ENCODE assay signal across 8 mouse cellular contexts in the genomic region with DNA sequence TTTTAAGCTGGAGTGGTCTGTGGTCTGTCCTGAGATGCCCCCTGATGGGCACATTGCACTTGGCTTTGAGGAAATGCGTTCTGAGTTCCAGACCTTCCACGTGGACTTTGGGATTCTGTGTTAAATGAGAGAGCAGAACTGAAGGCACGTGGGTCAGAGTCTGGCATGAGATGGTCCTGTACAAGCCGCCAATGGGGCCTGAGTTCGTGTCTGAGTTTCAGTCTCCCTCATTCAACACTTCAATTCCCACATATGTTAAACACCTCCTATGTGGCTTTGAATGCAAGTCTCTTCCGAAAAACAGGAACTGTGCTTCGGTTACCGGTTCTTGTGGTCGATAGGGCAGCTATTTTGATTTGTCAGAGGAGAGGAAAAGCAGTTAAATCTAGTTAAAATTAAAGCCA. TPM values are rescaled to one million over a fixed set of nuclear protein-coding genes. Genes with fewer than 3 reads are reported as not detected.
A peak's percentile ranks its signal among the peaks of the same experiment; 100 is the strongest.
DNase-seq lines count a peak whose midpoint lies in the region; ATAC-seq lines count a peak whose summit lies in the region.

No protein-coding gene starts in this region.

- no peak overlapping the region for H3K4me3 ChIP-seq in heart, embryonic 10.5 days
- no peak overlapping the region for H3K4me3 ChIP-seq in heart, embryonic 11.5 days (ENCODE audit: low read depth, low read length)
- no peak overlapping the region for H3K4me3 ChIP-seq in limb, embryonic 12.5 days (replicated peaks)

- ATAC-seq in heart, embryonic 11.5 days (replicated peaks; ENCODE audit: insufficient number of reproducible peaks, low FRiP score, low TSS enrichment): no peak
- ATAC-seq in limb, embryonic 12.5 days (ENCODE audit: insufficient number of reproducible peaks, insufficient read depth, low FRiP score, low TSS enrichment, low read depth): no peak

- peaks cover 80% of the 10 kb centered on the region for H3K4me1 ChIP-seq in heart, embryonic 10.5 days
- peaks cover 58% of the 10 kb centered on the region for H3K4me1 ChIP-seq in heart, embryonic 11.5 days (ENCODE audit: control insufficient read depth, insufficient read depth, low read length)
- peaks cover 55% of the 10 kb centered on the region for H3K4me1 ChIP-seq in limb, embryonic 12.5 days (replicated peaks)

- H3K27ac ChIP-seq in heart, embryonic 10.5 days: peak overlapping the region; percentile 42
- H3K27ac ChIP-seq in heart, embryonic 11.5 days (ENCODE audit: low read depth, low read length): no peak overlapping the region
- peak overlapping the region; percentile 31; the same call in 1 of the 2 replicates for H3K27ac ChIP-seq in limb, embryonic 12.5 days

- H3K36me3 ChIP-seq in heart, embryonic 10.5 days: 0 out of 2 replicates have a peak, but pooled peaks cover 3% of the 10 kb centered on the region
- H3K36me3 ChIP-seq in heart, embryonic 11.5 days (ENCODE audit: control insufficient read depth, insufficient read depth, low read length): no peaks in the 10 kb centered on the region
- H3K36me3 ChIP-seq in limb, embryonic 12.5 days: peaks cover 6% of the 10 kb centered on the region

- no peak overlapping the region for H3K4me2 ChIP-seq in heart, embryonic 11.5 days
- no peak overlapping the region for H3K4me2 ChIP-seq in limb, embryonic 12.5 days

- WGBS in heart, embryonic 10.5 days: 62% methylated on average over 9 of the region's 9 CpGs
- 59% methylated on average over 9 of the region's 9 CpGs for WGBS in heart, embryonic 11.5 days (ENCODE audit: insufficient replicate concordance)
- 28% methylated on average over 9 of the region's 9 CpGs for WGBS in limb, embryonic 12.5 days

- no peaks in the 10 kb centered on the region for H3K9me3 ChIP-seq in heart, embryonic 10.5 days
- no peaks in the 10 kb centered on the region for H3K9me3 ChIP-seq in heart, embryonic 11.5 days (replicated peaks; ENCODE audit: control insufficient read depth, low read length)
- H3K9me3 ChIP-seq in limb, embryonic 12.5 days: no peaks in the 10 kb centered on the region

- H3K27me3 ChIP-seq in heart, embryonic 10.5 days (ENCODE audit: insufficient read depth, poor library complexity, severe bottlenecking): no peaks in the 10 kb centered on the region
- H3K27me3 ChIP-seq in heart, embryonic 11.5 days (ENCODE audit: control insufficient read depth, insufficient read depth, low read length): no peaks in the 10 kb centered on the region
- no peaks in the 10 kb centered on the region for H3K27me3 ChIP-seq in limb, embryonic 12.5 days

- H3K9ac ChIP-seq in heart, embryonic 11.5 days (ENCODE audit: low read depth, low read length): no peak overlapping the region
- no peak overlapping the region for H3K9ac ChIP-seq in limb, embryonic 12.5 days (replicated peaks)

- no peak for DNase-seq in heart, embryonic 10.5 days (ENCODE audit: low spot score)
- DNase-seq in thymus, postnatal 4 days: peak; percentile 26
- no peak for DNase-seq in thymus, postnatal 14 days
- DNase-seq in adrenal gland, postnatal 10 days: no peak
- no peak for DNase-seq in urinary bladder, postnatal 14 days (ENCODE audit: low spot score)
- no peak for DNase-seq in thymus, postnatal 36 days

RNA-seq across cellular contexts. Expression of gene Bach2, which starts 10.4 kb away (rescaled TPM):
- 7.7 and 8.8 TPM in 2 replicates for polyA plus RNA-seq in heart, embryonic 10.5 days (2016; fragmentation: Nextera tagmentation; extraction: Ambion mirVana)
- 8.0 and 9.0 TPM in 2 replicates for polyA plus RNA-seq in heart, embryonic 11.5 days (2014; fragmentation: Nextera tagmentation; extraction: Ambion mirVana)
- polyA plus RNA-seq in limb, embryonic 12.5 days (2016; fragmentation: Nextera tagmentation; extraction: Ambion mirVana): 13.3 and 14.5 TPM in 2 replicates
- total RNA-seq in adrenal gland, postnatal 10 days (2021): 10 to 100 TPM in 1 of 2 experiments, 1 to 10 TPM in 1; 9.4 to 16.0 TPM
